Mouse (Mus musculus) left cerebral cortex, postnatal 25 days (tissue): ENCODE measurements around the gene Tbc1d24. TPM values are rescaled to one million over a fixed set of nuclear protein-coding genes. Genes with fewer than 3 reads are reported as not detected.

Experiments
- microRNA-seq, 2 experiments: library from miRNA; unstranded; fragments of <30 nt; microRNA quantifications; one replicate each; pipeline ENCODE4 v1.2.0; 2022
- total RNA-seq, 2 experiments: library from RNA; stranded (reverse); gene quantifications; 2 replicates each; pipeline ENCODE4 v1.2.3; 2021

The Tbc1d24 gene
- total RNA-seq, 2 experiments from 2014 or later, result 63.7 to 68.9 TPM

Small RNAs within 50 kb of the gene (microRNA-seq; reads per million reads assigned to microRNA genes)
- gene Mir5134 (1.2 to 4.0 reads per million in 2 experiments), gene Mir6965 (0.34 to 1.2 reads per million in 2 experiments)

Other genes starting within 250 kb of the Tbc1d24 start
- under 1 TPM; 0.30 to 0.44 TPM for gene Prss30, start 225.0 kb downstream of the Tbc1d24 start, total RNA-seq
- 1 to 10 TPM; 1.2 to 1.6 TPM for gene Prss22, start 207.5 kb downstream of the Tbc1d24 start, total RNA-seq
- not detected for gene Prss27, start 167.4 kb downstream of the Tbc1d24 start, total RNA-seq
- 10 to 100 TPM; 25.7 to 27.0 TPM for gene Kctd5, start 132.1 kb downstream of the Tbc1d24 start, total RNA-seq
- 100 to 1,000 TPM; 109 to 112 TPM for gene Pdpk1, start 54.6 kb downstream of the Tbc1d24 start, total RNA-seq
- 10 to 100 TPM; 25.9 to 28.3 TPM for gene Amdhd2, start 41.8 kb downstream of the Tbc1d24 start, total RNA-seq
- gene Atp6v0c, start 35.9 kb downstream of the Tbc1d24 start, total RNA-seq, result 1,000 to 10,000 TPM; 1,342 to 1,424 TPM
- gene Ntn3, start 4.0 kb upstream of the Tbc1d24 start, total RNA-seq, result 10 to 100 TPM in 1 of 2 experiments, 1 to 10 TPM in 1; 9.8 to 10.8 TPM
- 1 to 10 TPM; 9.2 to 10.0 TPM for gene Tedc2, start 15.3 kb upstream of the Tbc1d24 start, total RNA-seq
- 1 to 10 TPM; 6.5 to 6.9 TPM for gene Ccnf, start 45.9 kb upstream of the Tbc1d24 start, total RNA-seq
- gene Abca17, start 145.5 kb upstream of the Tbc1d24 start, total RNA-seq, result 1 to 10 TPM; 1.2 to 1.4 TPM
- gene Abca3, start 146.4 kb upstream of the Tbc1d24 start, total RNA-seq, result 10 to 100 TPM; 78.7 to 81.7 TPM
- 100 to 1,000 TPM; 134 to 138 TPM for gene Rnps1, start 209.0 kb upstream of the Tbc1d24 start, total RNA-seq
- 10 to 100 TPM; 21.4 to 28.1 TPM for gene Eci1, start 221.1 kb upstream of the Tbc1d24 start, total RNA-seq
- gene Dnase1l2, start 237.5 kb upstream of the Tbc1d24 start, total RNA-seq, result 1 to 10 TPM; 6.4 to 8.1 TPM